Mouse (Mus musculus): ENCODE measurements around the gene Rab11a. TPM values are rescaled to one million over a fixed set of nuclear protein-coding genes. Genes with fewer than 3 reads are reported as not detected.
"Not testable (repeated sequence)": the region's sequence is repeated elsewhere in the genome, so short reads cannot be mapped to it uniquely, and the experiment has no call there.

Rab11a gene
- polyA plus RNA-seq, 1 experiment from 2014 or later: 415 TPM

DNA sequence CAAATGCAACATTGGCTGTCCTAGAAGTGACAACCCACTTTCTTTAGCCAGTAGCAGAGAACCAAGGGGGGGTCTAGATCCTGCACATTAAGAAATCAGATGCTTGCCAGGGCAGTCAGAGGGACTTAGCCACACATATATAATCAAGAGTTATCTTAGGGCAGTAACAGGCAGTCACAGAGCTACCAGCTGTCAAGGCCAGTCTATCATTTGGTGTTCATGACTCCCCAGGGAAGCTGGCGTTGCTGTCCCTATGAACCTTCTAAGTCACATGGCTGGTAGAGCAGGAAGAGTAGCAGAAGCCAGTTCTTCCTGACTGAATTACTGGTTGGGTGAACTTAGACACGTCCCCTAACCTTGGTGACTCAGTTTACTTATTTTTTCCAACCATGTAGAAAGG, 44.5 kb downstream of the Rab11a start:
- H3K9me3 ChIP-seq (replicated peaks): no peaks in the 10 kb centered on the region
- 64% methylated on average over 2 of the region's 2 CpGs for WGBS
- no peak overlapping the region for H3K9ac ChIP-seq
- ATAC-seq (ENCODE audit: insufficient number of reproducible peaks, low FRiP score, low TSS enrichment, low read depth): no peak
- H3K27me3 ChIP-seq: no peaks in the 10 kb centered on the region
- peaks cover 8% of the 10 kb centered on the region for H3K36me3 ChIP-seq
- H3K4me2 ChIP-seq (replicated peaks): no peak overlapping the region
- no peak overlapping the region for H3K27ac ChIP-seq (replicated peaks)
- no peak overlapping the region for H3K4me3 ChIP-seq (replicated peaks)
- H3K4me1 ChIP-seq: no peaks in the 10 kb centered on the region

DNA sequence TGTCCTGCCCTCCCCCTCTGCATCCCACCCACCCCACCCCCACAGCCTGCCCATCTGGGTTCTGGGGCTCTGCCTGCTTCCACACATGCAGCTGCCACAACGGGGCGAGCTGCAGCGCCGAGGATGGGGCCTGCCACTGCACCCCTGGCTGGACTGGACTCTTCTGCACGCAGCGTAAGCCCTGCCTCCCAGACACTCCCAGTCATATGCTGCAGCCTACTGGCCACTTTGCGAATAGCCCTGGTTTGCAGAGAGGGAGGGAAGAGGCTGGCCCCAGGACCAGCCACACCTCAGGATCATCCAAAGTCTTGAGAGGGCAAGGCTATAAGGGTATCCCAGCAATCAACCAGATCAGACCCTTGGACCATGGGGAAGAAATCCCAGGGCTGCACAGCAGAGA, 46.4 kb downstream of the Rab11a start:
- H3K4me2 ChIP-seq (replicated peaks): no peak overlapping the region
- no peak overlapping the region for H3K27ac ChIP-seq (replicated peaks)
- WGBS: 5% methylated on average over 7 of the region's 7 CpGs
- H3K9me3 ChIP-seq (replicated peaks): no peaks in the 10 kb centered on the region
- H3K36me3 ChIP-seq: 0 out of 2 replicates have a peak, but pooled peaks cover 5% of the 10 kb centered on the region
- no peaks in the 10 kb centered on the region for H3K4me1 ChIP-seq
- H3K4me3 ChIP-seq (replicated peaks): no peak overlapping the region
- ATAC-seq (ENCODE audit: insufficient number of reproducible peaks, low FRiP score, low TSS enrichment, low read depth): no peak
- H3K9ac ChIP-seq: no peak overlapping the region
- no peaks in the 10 kb centered on the region for H3K27me3 ChIP-seq

DNA sequence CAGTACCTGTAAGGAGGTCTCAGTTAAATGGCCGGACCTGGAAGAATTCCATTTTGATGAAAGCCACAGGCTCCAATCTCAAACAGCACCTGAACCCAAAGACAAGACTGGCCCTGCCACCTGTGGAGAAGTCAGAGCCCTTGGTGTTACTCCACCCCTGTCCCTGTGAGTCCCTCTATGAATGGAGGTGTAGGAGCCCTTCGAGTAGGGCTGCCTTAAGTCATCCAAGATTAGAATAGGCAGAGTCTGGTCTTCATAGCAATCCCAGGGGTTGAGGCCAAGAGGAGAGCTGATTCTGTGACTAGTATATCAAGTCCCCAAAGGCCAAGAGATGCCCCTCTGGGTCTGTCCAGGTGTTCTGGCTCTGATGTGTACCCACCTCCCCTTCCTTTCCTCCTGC, 46.8 kb downstream of the Rab11a start:
- no peaks in the 10 kb centered on the region for H3K4me1 ChIP-seq
- no peak overlapping the region for H3K27ac ChIP-seq (replicated peaks)
- no peak overlapping the region for H3K9ac ChIP-seq
- H3K4me2 ChIP-seq (replicated peaks): no peak overlapping the region
- 87% methylated on average over 2 of the region's 2 CpGs for WGBS
- no peak for ATAC-seq (ENCODE audit: insufficient number of reproducible peaks, low FRiP score, low TSS enrichment, low read depth)
- 0 out of 2 replicates have a peak, but pooled peaks cover 5% of the 10 kb centered on the region for H3K36me3 ChIP-seq
- no peaks in the 10 kb centered on the region for H3K9me3 ChIP-seq (replicated peaks)
- H3K27me3 ChIP-seq: no peaks in the 10 kb centered on the region
- H3K4me3 ChIP-seq (replicated peaks): no peak overlapping the region

DNA sequence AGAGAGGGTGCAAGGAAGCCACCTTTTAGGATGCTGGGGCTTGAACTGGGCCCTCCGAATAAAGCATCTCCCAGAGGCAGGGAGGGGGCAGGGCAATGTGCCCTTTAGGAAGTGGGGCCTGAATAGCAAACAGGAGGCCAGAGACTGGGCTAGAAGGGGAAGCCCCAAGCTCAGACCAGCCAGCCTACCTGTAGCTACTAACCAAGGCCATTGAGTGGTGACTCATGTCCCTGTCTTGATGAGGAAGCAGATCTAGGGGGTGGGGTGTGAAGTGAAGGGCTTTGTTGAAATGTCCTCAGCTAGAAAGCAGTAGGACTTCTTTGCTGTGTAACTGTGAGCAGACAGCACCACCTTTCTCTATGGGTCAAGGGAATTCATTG, 49.6 kb downstream of the Rab11a start:
- Histone ChIP-seq H3K27ac (replicated peaks) (no peak overlapping the region), H3K9ac (no peak overlapping the region), H3K27me3 (no peaks in the 10 kb centered on the region), H3K4me2 (replicated peaks) (no peak overlapping the region), H3K4me1 (no peaks in the 10 kb centered on the region), H3K9me3 (replicated peaks) (no peaks in the 10 kb centered on the region), H3K36me3 (no peaks in the 10 kb centered on the region), H3K4me3 (replicated peaks) (no peak overlapping the region)
- WGBS: 50% methylated on average over 1 of the region's 1 CpGs
- ATAC-seq (ENCODE audit: insufficient number of reproducible peaks, low FRiP score, low TSS enrichment, low read depth): no peak

DNA sequence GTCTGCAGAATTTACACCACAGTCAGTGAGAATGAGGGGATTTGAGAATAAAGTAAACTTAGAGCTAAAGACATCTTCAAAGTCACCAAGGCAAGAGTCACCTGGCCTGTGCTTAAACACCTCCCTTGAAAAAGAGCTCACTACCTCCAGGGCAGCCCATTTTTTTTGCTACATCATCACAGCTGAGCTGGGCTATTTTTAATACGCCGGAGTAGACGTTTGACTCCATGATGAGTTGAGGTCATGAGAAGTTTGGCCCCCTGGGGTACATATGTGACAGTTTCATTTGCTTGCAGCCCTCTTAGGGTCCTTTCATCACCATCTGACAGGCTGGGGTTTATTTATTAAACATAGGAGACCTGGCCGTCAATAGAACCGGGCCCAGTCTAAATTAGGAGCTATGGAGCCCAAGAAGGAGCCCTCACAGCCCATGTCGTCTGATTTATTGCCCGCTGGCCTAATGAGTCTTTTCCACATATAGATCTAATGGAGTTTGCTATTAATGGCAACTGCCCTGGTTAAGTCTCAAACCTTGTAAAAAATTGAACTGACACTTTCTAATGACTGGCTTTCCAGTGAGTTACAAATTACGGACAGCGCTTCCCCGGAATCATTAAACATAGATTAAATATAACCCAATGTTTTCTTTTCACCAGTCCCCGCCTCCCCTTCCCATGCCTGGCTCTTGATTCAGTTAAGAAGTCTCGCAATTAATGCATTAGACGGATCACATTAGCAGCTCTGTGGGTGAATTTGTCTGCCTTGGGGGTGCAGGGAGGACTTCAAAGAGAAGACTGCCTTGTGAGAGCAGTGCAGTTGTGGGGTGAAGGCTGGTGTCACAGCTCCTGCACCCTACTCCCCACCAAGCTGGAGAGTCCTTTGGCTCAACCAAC, 50.2 kb downstream of the Rab11a start:
- H3K4me3 ChIP-seq (replicated peaks): no peak overlapping the region
- 62% methylated on average over 13 of the region's 13 CpGs for WGBS
- no peak for ATAC-seq (ENCODE audit: insufficient number of reproducible peaks, low FRiP score, low TSS enrichment, low read depth)
- no peak overlapping the region for H3K4me2 ChIP-seq (replicated peaks)
- no peaks in the 10 kb centered on the region for H3K4me1 ChIP-seq
- H3K27me3 ChIP-seq: no peaks in the 10 kb centered on the region
- no peak overlapping the region for H3K27ac ChIP-seq (replicated peaks)
- no peaks in the 10 kb centered on the region for H3K9me3 ChIP-seq (replicated peaks)
- no peak overlapping the region for H3K9ac ChIP-seq
- no peaks in the 10 kb centered on the region for H3K36me3 ChIP-seq

DNA sequence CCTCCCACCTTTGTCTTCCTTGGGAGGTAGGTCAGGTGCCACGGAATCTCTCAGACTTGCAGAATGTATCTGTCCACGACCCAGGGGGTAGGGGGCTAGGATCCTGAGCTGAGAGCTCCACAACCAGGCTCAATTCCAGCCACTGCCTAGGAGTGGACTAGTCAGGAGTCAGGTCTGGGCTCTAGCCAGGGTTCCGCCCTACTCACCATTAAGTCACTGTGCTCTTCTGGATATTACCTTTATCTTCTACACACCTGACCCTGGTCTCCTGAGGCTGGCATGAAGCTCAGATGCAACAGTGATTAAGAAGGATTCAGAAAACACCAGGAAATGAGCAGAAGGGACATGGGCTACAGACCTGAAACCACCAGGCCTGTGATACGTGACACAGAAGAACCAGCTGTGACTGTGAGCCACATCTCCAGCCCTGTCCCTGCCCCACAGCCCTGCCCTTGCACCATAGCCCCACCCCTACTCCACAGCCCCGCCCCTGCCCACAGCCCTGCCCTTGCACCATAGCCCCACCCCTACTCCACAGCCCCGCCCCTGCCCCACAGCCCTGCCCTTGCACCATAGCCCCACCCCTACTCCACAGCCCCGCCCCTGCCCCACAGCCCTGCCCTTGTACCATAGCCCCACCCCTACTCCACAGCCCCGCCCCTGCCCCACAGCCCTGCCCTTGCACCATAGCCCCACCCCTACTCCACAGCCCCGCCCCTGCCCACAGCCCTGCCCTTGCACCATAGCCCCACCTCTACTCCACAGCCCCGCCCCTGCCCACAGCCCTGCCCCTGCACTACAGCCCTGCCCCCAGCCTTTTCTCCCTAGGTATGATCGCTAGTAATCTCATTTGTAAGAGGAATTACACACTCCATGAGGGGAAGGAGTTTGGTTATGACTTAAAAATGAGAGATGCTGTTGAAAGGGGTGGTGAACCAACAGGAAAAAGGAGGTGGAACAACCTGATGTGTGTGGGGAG, 65.9 kb downstream of the Rab11a start:
- not testable (repeated sequence) for H3K4me3 ChIP-seq (replicated peaks); H3K27ac ChIP-seq (replicated peaks); H3K9me3 ChIP-seq (replicated peaks); ATAC-seq (ENCODE audit: insufficient number of reproducible peaks, low FRiP score, low TSS enrichment, low read depth); H3K4me1 ChIP-seq; H3K4me2 ChIP-seq (replicated peaks); H3K27me3 ChIP-seq; H3K36me3 ChIP-seq; H3K9ac ChIP-seq
- 30% methylated on average over 9 of the region's 11 CpGs for WGBS

DNA sequence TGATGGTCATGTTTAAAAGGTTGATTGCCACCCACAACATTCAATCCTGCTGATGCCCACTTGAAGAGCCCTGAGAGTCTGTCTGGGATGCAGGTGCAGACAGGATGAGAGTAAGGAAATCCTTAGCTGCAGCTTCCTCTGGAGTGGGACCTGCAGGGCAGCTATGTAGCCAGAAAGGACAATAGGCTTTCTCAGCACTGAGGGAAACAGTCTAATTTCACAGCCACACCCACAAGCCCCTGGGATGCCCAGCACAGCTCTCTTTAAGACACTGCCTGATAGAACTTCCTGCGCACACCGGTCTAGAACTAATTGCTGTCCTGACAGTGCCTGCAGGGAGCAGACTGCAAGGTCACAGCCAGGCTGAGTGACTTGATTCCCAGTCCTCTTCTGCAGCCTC, 69.6 kb downstream of the Rab11a start:
- Histone ChIP-seq H3K36me3 (no peaks in the 10 kb centered on the region), H3K4me1 (no peaks in the 10 kb centered on the region), H3K9ac (no peak overlapping the region), H3K27ac (replicated peaks) (no peak overlapping the region), H3K27me3 (no peaks in the 10 kb centered on the region), H3K9me3 (replicated peaks) (no peaks in the 10 kb centered on the region), H3K4me2 (replicated peaks) (no peak overlapping the region), H3K4me3 (replicated peaks) (no peak overlapping the region)
- ATAC-seq (ENCODE audit: insufficient number of reproducible peaks, low FRiP score, low TSS enrichment, low read depth): no peak
- 42% methylated on average over 2 of the region's 2 CpGs for WGBS

DNA sequence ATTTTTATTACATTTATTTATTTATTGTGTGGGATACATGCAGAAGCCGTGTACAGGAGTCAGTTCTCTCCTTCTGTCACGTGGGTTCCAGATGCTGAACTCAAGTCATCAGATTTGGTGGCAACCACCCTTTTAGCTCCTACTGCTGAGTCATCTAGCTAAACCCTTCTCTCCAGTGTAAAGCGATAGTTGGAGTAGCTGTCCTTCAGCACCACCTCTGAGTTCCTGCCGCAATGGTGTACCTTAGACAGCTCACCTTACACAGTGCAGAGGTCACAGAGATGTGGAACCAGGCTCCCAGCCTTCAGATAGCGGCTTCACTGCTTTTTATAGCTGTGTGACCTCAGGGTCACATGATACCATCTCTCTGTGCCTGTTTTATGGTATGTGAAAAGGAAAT, 70.0 kb downstream of the Rab11a start:
- H3K4me3 ChIP-seq (replicated peaks): no peak overlapping the region
- H3K4me2 ChIP-seq (replicated peaks): no peak overlapping the region
- H3K9ac ChIP-seq: no peak overlapping the region
- ATAC-seq (ENCODE audit: insufficient number of reproducible peaks, low FRiP score, low TSS enrichment, low read depth): no peak
- no peaks in the 10 kb centered on the region for H3K27me3 ChIP-seq
- H3K4me1 ChIP-seq: no peaks in the 10 kb centered on the region
- H3K9me3 ChIP-seq (replicated peaks): no peaks in the 10 kb centered on the region
- no peaks in the 10 kb centered on the region for H3K36me3 ChIP-seq
- no peak overlapping the region for H3K27ac ChIP-seq (replicated peaks)
- WGBS: 10% methylated on average over 5 of the region's 5 CpGs

DNA sequence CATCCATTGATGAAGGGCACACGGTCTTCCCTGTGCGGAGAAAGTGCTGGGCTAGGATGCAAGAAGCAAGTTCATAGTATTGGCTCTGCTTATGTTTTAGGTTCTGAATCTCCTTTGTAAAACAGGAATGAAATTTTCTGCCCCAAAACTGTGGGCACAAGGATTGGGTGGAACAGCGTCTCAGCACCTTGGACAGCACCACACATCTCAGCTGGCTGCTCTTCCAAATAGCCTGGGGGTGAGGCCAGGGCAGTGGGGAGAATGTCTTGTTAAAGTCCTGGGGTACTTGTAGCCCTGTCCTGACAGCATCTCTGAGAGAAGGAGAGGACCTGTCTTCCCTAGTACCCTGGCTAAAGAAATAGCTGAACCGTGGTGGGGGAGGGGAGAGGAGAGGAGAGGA, 71.0 kb downstream of the Rab11a start:
- 27% methylated on average over 4 of the region's 4 CpGs for WGBS
- H3K36me3 ChIP-seq: no peaks in the 10 kb centered on the region
- H3K4me3 ChIP-seq (replicated peaks): no peak overlapping the region
- H3K27me3 ChIP-seq: no peaks in the 10 kb centered on the region
- ATAC-seq (ENCODE audit: insufficient number of reproducible peaks, low FRiP score, low TSS enrichment, low read depth): no peak
- no peak overlapping the region for H3K27ac ChIP-seq (replicated peaks)
- no peak overlapping the region for H3K4me2 ChIP-seq (replicated peaks)
- no peaks in the 10 kb centered on the region for H3K9me3 ChIP-seq (replicated peaks)
- H3K9ac ChIP-seq: no peak overlapping the region
- H3K4me1 ChIP-seq: no peaks in the 10 kb centered on the region
